Mouse (Mus musculus) liver, adult 2 months (tissue): Measurements from ENCODE around the gene Ttc38. TPM values are rescaled to one million over a fixed set of nuclear protein-coding genes. Genes with fewer than 3 reads are reported as not detected.
"Not testable (repeated sequence)": the region's sequence is repeated elsewhere in the genome, so short reads cannot be mapped to it uniquely, and the experiment has no call there.

Experiments
- DNase-seq: peaks from one replicate; pipeline ENCODE4 v3.0.0-alpha.2; 2011; ENCODE audit warnings: low read depth, low spot score; ENCODE audit errors: extremely low read depth
- H3K27ac ChIP-seq: fragments of 200-500 bp; replicated peaks from 2 replicates; pipeline ENCODE4 v1.5.1; 2012; ENCODE audit warnings: low read depth, mild to moderate bottlenecking, control low read depth, inconsistent platforms, low read length; ENCODE audit not compliant: insufficient read depth
- H3K27me3 ChIP-seq: fragments of 200-500 bp; 2 replicates; pipeline ENCODE4 v1.6.1; 2012; ENCODE audit warnings: mild to moderate bottlenecking, moderate library complexity, low read length, inconsistent platforms; ENCODE audit not compliant: control insufficient read depth, insufficient read depth
- H3K36me3 ChIP-seq: fragments of 200-500 bp; 2 replicates; pipeline ENCODE4 v1.6.1; 2012; ENCODE audit warnings: low read length, inconsistent platforms; ENCODE audit not compliant: control insufficient read depth, insufficient read depth
- H3K4me1 ChIP-seq: fragments of 200-500 bp; 2 replicates; pipeline ENCODE4 v1.6.1; 2011; ENCODE audit warnings: low read length; ENCODE audit not compliant: control insufficient read depth, insufficient read depth
- H3K4me3 ChIP-seq: fragments of 200-500 bp; 2 replicates; pipeline ENCODE4 v1.5.1; 2011; ENCODE audit warnings: low read depth, mild to moderate bottlenecking, control low read depth, low read length, moderate library complexity; ENCODE audit not compliant: insufficient read depth
- H3K79me2 ChIP-seq: fragments of 200-500 bp; 2 replicates; pipeline ENCODE4 v1.6.1; 2012; ENCODE audit warnings: inconsistent platforms, mild to moderate bottlenecking, low read length, moderate library complexity; ENCODE audit not compliant: control insufficient read depth, insufficient read depth
- H3K9ac ChIP-seq: fragments of 200-500 bp; 2 replicates; pipeline ENCODE4 v1.6.1; 2012; ENCODE audit warnings: low read depth, mild to moderate bottlenecking, control low read depth, inconsistent platforms, low read length
- CTCF ChIP-seq: fragments of 200-500 bp; IDR thresholded peaks from 2 replicates; pipeline ENCODE4 v1.5.1; 2011; ENCODE audit warnings: low read depth, low read length, control low read depth
- POLR2A ChIP-seq: fragments of 200-500 bp; IDR thresholded peaks from 2 replicates; pipeline ENCODE4 v1.6.1; 2011; ENCODE audit warnings: low read length, control low read depth; ENCODE audit not compliant: insufficient read depth; ENCODE audit errors: extremely low read depth
- WGBS: fragments of 180-500 bp; shearing (Covaris S2); methylation state at CpG from one replicate; pipeline ENCODE4 v1.1.7; 2018; 5-methylcytosine and 5-hydroxymethylcytosine counted together
- polyA plus RNA-seq: library from polyadenylated mRNA; depleted of rRNA; stranded (reverse); fragments of >200 nt; gene quantifications from 2 replicates; pipeline ENCODE4 v1.2.3, GENCODE M21; 2012
- total RNA-seq: library from RNA; depleted of rRNA; stranded (reverse); fragments of >200 nt; gene quantifications from 2 replicates; pipeline ENCODE4 v1.2.3, GENCODE M21; 2014

Ttc38 gene
- total and polyA plus RNA-seq, 2 experiments: 19.1 to 52.4 TPM

DNA sequence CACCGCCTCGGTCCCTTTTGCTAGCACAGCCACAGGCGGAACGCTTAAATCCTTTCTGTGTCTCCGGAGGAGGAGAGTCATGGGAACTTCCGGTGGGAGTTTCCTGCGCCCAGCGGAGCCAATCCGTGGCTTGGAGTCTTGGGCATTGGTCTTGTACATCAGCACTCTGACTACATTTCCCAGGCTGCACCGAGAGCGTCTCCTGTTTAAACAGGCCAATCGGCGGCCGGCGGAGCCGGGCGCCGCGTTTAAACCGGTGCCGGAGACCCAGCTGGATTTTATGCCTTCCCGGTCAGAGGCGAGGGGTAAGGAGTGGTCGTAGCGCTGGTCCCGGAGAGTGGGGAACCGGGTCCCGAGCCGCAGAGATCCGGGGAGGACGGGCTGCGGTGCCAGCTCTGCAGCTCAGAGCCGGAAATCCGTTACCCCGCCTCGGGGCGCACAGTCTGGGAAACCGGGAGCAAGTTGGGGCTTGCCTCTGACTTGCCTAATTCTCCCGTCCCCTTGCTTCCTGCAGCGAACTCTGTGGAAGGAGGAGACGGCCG is 27.5 kb downstream of the Ttc38 start, which contains the start of gene Gtse1:
Gene Gtse1 (plus strand): TSS at position 256 of the 542 bp plus-strand sequence.
- no peaks in the 10 kb centered on the region for H3K79me2 ChIP-seq
- no peaks in the 10 kb centered on the region for H3K27me3 ChIP-seq
- H3K27ac ChIP-seq: peak within 1 kb of the TSS; percentile 5; the same call in 1 of the 2 replicates
- H3K9ac ChIP-seq: peak within 1 kb of the TSS; percentile 49
- DNase-seq: peak; percentile 96
- TF ChIP-seq POLR2A (0 out of 2 replicates have a peak, but pooled peaks have one; percentile 44), CTCF (no peak)
- no peaks in the 10 kb centered on the region for H3K36me3 ChIP-seq
- under 1% methylated on average over 42 of the region's 42 CpGs for WGBS
- H3K4me3 ChIP-seq: peak within 1 kb of the TSS; percentile 68
- peaks cover 18% of the 10 kb centered on the region for H3K4me1 ChIP-seq

DNA sequence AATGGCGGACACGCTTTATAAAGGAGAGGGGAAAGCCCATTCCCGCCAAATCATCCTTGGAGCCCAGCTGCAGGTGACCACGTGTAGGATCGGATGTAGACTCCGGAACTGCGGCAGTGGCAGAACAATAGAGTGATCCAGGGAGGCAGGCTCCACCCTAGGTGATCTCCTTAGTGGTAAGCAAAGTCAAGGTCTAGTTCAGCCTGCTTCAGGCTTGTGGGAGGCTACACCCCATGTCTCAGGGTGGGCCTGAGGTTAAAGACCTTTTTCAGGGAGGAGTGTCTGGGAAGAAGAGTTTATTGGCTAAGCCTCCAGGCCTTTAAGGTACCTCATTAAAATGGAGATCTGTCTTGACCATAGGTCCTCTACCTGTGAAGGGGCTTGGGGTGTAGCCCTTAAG is 33.8 kb downstream of the Ttc38 start:
- not testable (repeated sequence) for DNase-seq, H3K27me3 ChIP-seq, H3K36me3 ChIP-seq, H3K27ac ChIP-seq, H3K9ac ChIP-seq, H3K4me3 ChIP-seq, H3K4me1 ChIP-seq, H3K79me2 ChIP-seq
- WGBS: 97% methylated on average over 7 of the region's 7 CpGs

DNA sequence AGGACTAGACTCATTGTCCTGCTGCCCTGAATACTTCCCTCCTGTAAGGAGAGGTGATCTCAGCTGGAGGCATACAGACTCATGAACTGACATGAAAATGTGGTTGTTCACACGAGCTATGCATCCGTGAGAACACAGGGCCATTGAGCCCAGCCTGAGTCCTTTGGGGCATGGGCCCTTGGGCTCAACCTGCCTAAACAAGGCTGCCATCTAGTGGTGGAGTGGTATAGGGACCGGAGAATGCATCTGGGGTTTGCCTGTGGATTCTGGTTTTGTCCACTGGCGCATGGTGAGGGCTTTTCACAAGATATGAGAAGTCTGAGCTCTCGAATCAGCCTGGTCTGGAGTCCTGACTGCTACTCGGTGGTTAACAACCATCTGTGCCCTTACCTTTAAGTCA is 35.6 kb downstream of the Ttc38 start:
- H3K4me3 ChIP-seq: no peak overlapping the region
- no peaks in the 10 kb centered on the region for H3K27me3 ChIP-seq
- DNase-seq: peak; percentile 61
- no peaks in the 10 kb centered on the region for H3K79me2 ChIP-seq
- H3K27ac ChIP-seq: no peak overlapping the region
- TF ChIP-seq CTCF: peak; percentile 98
- TF ChIP-seq POLR2A: no peak
- 29% methylated on average over 6 of the region's 6 CpGs for WGBS
- no peaks in the 10 kb centered on the region for H3K36me3 ChIP-seq
- H3K9ac ChIP-seq: no peak overlapping the region
- H3K4me1 ChIP-seq: no peaks in the 10 kb centered on the region

DNA sequence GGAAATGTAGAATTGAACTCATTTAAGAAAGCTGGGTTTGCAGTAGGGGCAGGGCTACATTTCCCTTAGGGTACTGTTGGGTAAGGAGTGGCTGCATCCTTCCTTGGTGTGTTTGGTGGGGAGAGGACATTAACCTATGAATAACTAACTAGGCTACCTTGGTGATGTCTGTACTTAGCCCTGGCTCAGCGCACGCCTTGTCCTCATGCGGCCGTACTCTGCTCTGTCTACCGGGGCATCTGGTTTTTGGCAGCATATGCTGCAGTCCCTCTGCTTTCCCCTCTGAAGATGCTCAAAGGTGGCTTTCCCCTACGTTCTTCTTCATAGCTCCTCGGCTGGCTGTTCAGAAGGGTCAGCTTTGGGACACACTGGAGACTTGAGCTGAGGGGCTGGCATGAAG is 45.2 kb downstream of the Ttc38 start:
- no peaks in the 10 kb centered on the region for H3K36me3 ChIP-seq
- H3K27ac ChIP-seq: no peak overlapping the region
- 96% methylated on average over 7 of the region's 7 CpGs for WGBS
- H3K4me1 ChIP-seq: peaks cover 7% of the 10 kb centered on the region
- no peak overlapping the region for H3K9ac ChIP-seq
- H3K79me2 ChIP-seq: no peaks in the 10 kb centered on the region
- no peak for TF ChIP-seq CTCF
- H3K4me3 ChIP-seq: no peak overlapping the region
- no peak for DNase-seq
- H3K27me3 ChIP-seq: no peaks in the 10 kb centered on the region

DNA sequence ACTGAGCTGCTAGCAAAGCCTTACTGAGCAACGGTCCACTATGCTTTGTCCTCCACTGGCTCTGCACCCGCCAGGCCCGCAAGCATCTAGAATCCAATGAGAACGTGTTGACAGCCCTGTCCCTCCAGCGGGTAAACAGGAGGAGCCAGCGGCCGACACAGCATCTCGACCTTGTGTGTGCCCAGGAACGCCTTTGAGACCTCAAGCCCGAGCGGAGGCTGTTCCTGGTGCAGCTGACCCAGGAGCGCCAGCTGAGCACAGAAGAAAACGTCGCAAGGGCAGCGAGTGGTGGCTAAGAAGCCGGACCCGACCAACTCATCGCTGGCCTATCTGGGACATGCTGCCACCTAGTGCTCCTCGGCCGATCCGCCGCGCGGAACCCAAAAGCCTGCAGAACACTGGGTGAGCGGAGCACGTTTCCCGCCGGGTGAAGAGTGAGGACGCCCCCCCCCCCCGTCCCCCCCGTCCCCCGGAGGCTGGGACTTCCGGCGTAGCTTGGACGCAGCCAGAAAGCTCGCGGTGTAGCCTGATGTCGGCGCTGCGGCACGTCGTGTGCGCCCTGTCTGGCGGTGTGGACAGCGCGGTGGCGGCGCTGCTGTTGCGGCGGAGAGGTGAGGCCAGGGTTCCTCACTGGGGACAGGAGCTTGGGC is 46.9 kb downstream of the Ttc38 start, which contains the start of gene Trmu:
Gene Trmu (plus strand): TSS at position 465 of the 650 bp plus-strand sequence.
- WGBS: 1% methylated on average over 50 of the region's 50 CpGs
- H3K9ac ChIP-seq: peak within 1 kb of the TSS; percentile 84
- H3K27me3 ChIP-seq: no peaks in the 10 kb centered on the region
- no peaks in the 10 kb centered on the region for H3K79me2 ChIP-seq
- H3K4me3 ChIP-seq: peak within 1 kb of the TSS; percentile 72
- peak within 1 kb of the TSS; percentile 58 for H3K27ac ChIP-seq
- TF ChIP-seq POLR2A (peak; percentile 68), CTCF (peak; percentile 80)
- peak; percentile 78 for DNase-seq
- H3K36me3 ChIP-seq: no peaks in the 10 kb centered on the region
- peaks cover 7% of the 10 kb centered on the region for H3K4me1 ChIP-seq

DNA sequence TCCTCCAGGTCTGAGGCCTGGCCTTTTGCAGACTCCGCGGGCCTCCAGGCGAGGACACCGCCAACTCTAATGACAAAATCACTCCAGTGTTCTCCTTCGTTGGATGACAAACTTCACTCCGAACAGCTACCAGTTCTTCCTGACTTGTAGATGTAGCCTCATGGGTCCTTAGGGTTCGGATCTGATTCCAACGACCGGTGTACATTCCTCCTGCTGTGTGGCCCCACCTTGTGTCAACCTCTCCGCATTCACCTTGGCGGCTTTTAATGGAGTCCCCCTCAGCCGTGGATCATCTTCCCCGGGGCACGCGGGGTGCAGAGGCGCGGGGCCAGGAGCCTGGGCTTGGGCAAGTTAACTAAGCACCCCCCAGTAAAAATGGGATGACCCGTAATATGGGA is 47.4 kb downstream of the Ttc38 start:
- Histone ChIP-seq H3K4me3 (peak overlapping the region; percentile 66), H3K9ac (peak overlapping the region; percentile 84), H3K36me3 (no peaks in the 10 kb centered on the region), H3K27me3 (no peaks in the 10 kb centered on the region), H3K27ac (peak overlapping the region; percentile 58), H3K4me1 (peaks cover 7% of the 10 kb centered on the region), H3K79me2 (no peaks in the 10 kb centered on the region)
- TF ChIP-seq POLR2A: no peak
- TF ChIP-seq CTCF: no peak
- no peak for DNase-seq
- WGBS: under 1% methylated on average over 18 of the region's 18 CpGs
